Mouse (Mus musculus) left cerebral cortex, postnatal 36 days (tissue): ENCODE data around the gene Car3. TPM values are rescaled to one million over a fixed set of nuclear protein-coding genes. Genes with fewer than 3 reads are reported as not detected.

Experiments
- DNase-seq, 2 experiments: peaks; one replicate each; pipeline ENCODE4 v3.0.0; 2021 to 2022; ENCODE audit warnings: low spot score in 2 of 2, mixed read lengths in 1 of 2
- intact Hi-C: fragments of 180-260 bp; cut with DNase I; formaldehyde crosslinking; loops from one replicate; pipeline ENCODE4 v1.15.1; 2025
- total RNA-seq, 2 experiments: library from RNA; stranded (reverse); gene quantifications; 2 replicates each; pipeline ENCODE4 v1.2.3; 2021

Car3 gene
- total RNA-seq, 2 experiments from 2014 or later: 1.3 to 1.7 TPM

DNA sequence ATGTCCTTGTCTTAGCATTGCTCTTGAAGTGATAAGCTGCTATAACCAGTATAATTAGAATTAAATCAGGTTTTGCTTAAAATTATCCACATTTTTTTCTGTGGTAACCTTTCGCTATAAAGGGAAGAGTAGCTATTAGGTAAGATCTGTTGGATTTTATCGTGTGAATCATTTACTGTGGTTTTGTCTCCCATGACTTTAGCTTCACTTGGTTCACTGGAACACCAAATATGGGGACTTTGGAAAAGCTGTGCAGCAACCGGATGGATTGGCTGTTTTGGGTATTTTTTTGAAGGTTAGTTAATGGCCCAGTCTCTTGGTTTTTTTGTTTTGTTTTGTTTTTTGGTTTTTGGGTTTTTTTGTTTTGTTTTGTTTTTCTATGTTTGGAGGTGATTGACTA lies 32.0 kb downstream of the Car3 start:
- intact Hi-C loops: no loop called here

DNA sequence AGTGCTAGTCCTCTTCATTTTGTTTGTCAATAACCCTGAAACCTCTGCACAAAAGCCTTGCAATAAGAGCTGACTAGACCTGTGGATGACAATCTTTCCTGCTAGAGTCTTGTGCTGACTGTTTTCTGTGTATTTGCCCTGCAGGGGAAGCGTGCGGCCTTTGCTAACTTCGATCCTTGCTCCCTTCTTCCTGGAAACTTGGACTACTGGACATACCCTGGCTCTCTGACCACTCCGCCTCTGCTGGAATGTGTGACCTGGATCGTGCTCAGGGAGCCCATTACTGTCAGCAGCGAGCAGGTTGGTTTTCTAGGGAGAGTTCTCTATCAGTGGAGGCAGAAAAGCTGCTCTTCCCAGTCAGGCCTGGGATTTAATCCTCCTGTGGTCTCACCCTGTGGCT lies 34.5 kb downstream of the Car3 start:
- intact Hi-C loops: no loop called here
- no peak for DNase-seq

More for the DNA sequence above, 32.0 kb downstream of the Car3 start:
- DNase-seq: no peak

DNA sequence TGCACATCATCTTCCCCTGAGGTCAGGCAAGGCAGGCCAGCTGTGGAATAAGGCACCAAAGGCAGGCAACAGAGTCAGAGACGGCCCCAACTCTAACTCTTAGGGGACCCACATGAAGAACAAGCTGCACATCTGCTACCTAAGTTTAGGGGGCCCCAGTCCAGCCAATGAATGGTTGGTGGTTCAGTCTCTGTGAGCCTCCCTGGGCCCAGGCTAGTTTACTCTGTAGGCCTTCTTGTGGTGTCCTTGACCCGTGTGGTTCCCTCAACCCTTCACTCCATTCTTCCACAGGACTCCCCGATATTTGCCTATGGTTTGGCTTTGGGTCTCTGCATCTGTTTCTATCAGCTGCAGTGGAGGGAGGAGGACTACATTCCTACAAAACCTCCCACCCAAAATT lies 40.1 kb downstream of the Car3 start:
- DNase-seq: no peak
- intact Hi-C loops: no loop called here

DNA sequence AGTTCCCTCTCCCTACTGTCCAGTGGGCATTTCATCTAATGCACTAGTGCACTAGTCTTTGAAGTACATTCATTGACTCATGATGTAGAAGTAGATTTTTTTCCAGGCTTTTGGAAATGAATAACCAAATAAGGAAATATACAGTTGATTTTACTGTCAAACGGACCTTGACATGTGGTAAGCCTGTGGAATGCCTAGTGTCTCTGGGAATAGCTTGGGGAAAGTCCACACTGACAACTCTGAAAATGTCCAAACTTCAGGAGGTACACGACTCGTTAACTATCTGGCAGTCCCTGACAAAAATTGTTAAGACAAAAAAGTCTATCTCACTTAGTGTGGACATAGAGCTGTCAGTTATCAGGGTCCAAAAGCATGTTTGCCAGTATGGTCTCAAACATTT lies 40.9 kb downstream of the Car3 start:
- intact Hi-C loops: no loop called here
- DNase-seq: no peak

DNA sequence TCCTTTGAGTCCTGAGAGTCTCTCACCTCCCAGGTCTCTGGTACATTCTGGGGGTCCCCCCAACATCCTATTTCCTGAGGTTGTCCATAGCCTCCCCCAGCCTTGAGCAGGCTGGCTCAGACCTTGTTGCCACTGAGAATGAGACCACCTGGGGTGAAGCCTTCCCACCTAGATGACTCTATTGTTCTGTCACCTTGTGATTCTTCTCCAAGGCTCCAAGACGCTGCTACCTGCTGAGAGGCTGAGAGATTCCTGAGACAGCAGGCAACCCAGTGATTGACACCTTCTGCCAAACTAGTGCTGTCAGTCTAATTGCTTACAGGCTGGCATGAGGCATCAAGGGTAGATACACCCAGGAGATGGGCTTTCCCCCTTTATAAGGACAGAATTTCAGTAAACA lies 44.0 kb downstream of the Car3 start:
- intact Hi-C loops: no loop called here
- DNase-seq: no peak

DNA sequence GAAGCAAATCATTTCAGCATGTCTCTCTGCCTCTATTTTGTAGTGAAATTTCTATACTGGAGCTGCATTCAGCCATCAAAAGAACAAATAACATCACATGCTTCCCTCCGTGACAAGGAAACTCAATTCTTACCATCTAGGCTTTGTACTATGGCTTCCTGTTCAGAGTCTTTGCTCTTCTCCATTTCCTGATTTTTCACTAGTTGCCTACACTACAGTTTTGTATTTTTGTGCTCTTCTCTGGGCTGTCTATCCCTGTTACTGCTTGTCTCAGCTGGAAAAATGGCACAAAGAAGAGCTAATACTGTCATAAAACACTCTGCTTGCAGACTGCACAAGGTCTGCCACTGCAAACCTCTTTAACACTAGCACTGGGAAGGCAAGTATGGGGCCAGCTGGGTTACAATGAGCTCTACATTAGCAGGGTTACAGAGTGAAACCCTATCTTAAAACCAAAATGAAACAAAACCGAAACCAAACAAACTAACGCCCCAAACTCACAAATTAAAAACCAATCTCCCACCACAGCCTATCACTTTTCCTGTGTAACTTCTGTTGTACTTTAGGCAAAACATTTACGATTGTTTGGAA lies 48.8 kb downstream of the Car3 start:
- intact Hi-C loops: no loop called here
- no peak for DNase-seq

DNA sequence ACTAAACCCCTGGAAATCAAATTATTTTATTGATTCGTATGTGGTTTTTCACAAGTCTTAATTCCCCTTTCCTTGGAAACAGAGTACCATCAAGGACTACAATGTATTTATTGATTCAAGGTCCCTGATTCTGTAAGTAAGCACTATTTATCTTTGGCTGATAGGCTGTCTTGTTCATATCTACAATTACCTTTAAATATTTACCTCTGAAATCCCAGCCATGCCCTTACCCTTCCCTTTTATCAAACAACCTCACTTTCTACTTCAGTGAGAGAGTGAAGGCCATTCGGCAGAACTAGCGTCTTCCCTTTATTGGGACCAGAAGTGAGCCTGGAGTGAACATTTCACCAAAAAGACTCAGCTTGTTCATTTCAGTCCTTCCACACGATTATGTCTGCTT lies 50.5 kb downstream of the Car3 start:
- no peak for DNase-seq
- intact Hi-C loops: no loop called here

DNA sequence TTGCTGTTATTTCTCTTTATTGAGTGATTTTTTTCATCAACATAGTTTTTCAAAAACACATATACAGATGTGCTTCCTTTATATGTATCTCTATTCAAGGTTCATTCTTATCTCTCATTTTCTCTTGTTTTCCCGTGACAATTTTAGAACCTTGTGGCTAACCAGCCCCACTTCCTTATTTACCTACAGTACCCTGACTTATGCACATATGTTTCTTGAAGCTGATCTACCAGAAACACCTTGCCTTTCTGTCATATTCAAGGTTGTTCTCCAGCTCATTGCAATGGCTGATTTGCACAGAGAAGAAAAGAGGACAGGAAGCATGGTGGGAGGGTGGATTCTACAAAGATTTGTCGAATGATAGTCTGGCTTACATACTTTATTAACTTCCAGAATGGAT lies 52.0 kb downstream of the Car3 start:
- DNase-seq: no peak
- intact Hi-C loops: no loop called here

DNA sequence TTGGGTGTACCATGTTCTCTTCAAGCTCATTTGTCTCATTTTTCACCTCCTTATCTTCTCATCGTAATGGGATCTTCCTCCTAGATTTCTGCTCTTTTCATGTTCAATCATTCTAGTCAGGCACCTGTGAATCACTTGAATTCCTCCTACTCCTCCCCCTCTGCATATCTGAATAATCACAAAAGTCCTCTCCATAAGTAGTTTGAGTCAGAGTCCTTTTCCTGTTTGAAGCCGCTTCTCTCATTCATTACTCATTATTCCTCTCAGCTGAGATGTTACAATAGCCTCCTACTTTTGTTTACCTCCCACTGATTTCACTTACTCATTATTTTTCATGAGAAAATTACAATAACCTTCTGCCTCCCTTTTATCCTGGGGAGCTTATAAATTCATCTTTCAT lies 53.9 kb downstream of the Car3 start:
- no peak for DNase-seq
- intact Hi-C loops: no loop called here

Other genes with a start within 250 kb of the Car3 start
- gene Car13, start 221.8 kb upstream of the Car3 start, total RNA-seq: under 1 TPM; 0.62 to 0.72 TPM
- gene Car1, start 55.1 kb upstream of the Car3 start, total RNA-seq: under 1 TPM in 1 of 2 experiments, not detected in 1; 0.27 TPM
- gene Car2, start 22.8 kb downstream of the Car3 start, total RNA-seq: 100 to 1,000 TPM; 109 to 113 TPM